ENCODE assay signal across 19 mouse cellular contexts in genomic region chr6:74870626-74871320, GRCm38 (mm10).
DNase-seq lines count a peak whose midpoint lies in the region; ATAC-seq and TF ChIP-seq lines count a peak whose summit lies in the region.
"Had no signal": no experiment of that assay in that cellular context is flagged by ENCODE, and none has a peak within 500 bp of the region (broad histone marks: within the 10 kb centered on the region; RNA-seq: fewer than 3 reads in every experiment).

No protein-coding gene starts in this region.

- H3K4me2 ChIP-seq in neural tube, embryonic 13.5 days, result no peak overlapping the region
- no peak overlapping the region for H3K4me2 ChIP-seq in neural tube, embryonic 15.5 days
- H3K4me2 ChIP-seq in hindbrain, embryonic 15.5 days, result no peak overlapping the region
- H3K4me2 ChIP-seq: heart, embryonic 15.5 days; limb, embryonic 13.5 days; liver, embryonic 15.5 days had no signal

- H3K4me3 ChIP-seq in neural tube, embryonic 13.5 days, result no peak overlapping the region
- no peak overlapping the region for H3K4me3 ChIP-seq in neural tube, embryonic 15.5 days (replicated peaks)
- no peak overlapping the region for H3K4me3 ChIP-seq in hindbrain, embryonic 15.5 days
- H3K4me3 ChIP-seq in layer of hippocampus, adult 2 months, result no peak overlapping the region
- H3K4me3 ChIP-seq: embryonic facial prominence, embryonic 10.5 days; erythroblast, embryonic 14.5 days; heart, embryonic 15.5 days; limb, embryonic 13.5 days; liver, embryonic 15.5 days had no signal

- no peak overlapping the region for H3K9ac ChIP-seq in neural tube, embryonic 13.5 days
- no peak overlapping the region for H3K9ac ChIP-seq in neural tube, embryonic 15.5 days (replicated peaks)
- no peak overlapping the region for H3K9ac ChIP-seq in hindbrain, embryonic 15.5 days
- H3K9ac ChIP-seq: heart, embryonic 15.5 days; limb, embryonic 13.5 days; liver, embryonic 15.5 days had no signal

- H3K4me1 ChIP-seq in neural tube, embryonic 13.5 days (replicated peaks), result no peaks in the 10 kb centered on the region
- H3K4me1 ChIP-seq in neural tube, embryonic 15.5 days, result no peaks in the 10 kb centered on the region
- no peaks in the 10 kb centered on the region for H3K4me1 ChIP-seq in hindbrain, embryonic 15.5 days (replicated peaks)
- H3K4me1 ChIP-seq: embryonic facial prominence, embryonic 10.5 days; heart, embryonic 15.5 days; limb, embryonic 13.5 days; liver, embryonic 15.5 days had no signal

- no peak for TF ChIP-seq CTCF in layer of hippocampus, adult 2 months (conservative IDR thresholded peaks at IDR 0.05)

- H3K27me3 ChIP-seq in neural tube, embryonic 13.5 days, result no peaks in the 10 kb centered on the region
- no peaks in the 10 kb centered on the region for H3K27me3 ChIP-seq in neural tube, embryonic 15.5 days (replicated peaks)
- no peaks in the 10 kb centered on the region for H3K27me3 ChIP-seq in hindbrain, embryonic 15.5 days
- H3K27me3 ChIP-seq: CH12.LX; heart, embryonic 15.5 days; limb, embryonic 13.5 days; liver, embryonic 15.5 days had no signal

- DNase-seq in cerebellum, adult 11-12 months, result peak; percentile 2
- no peak for DNase-seq in cerebellum, adult 11 months
- DNase-seq in kidney, postnatal 25 days, result no peak
- DNase-seq in kidney, postnatal 36 days, result no peak
- no peak for DNase-seq in layer of hippocampus, adult 2 months (ENCODE audit: low spot score in 2 of 2)
- DNase-seq: adrenal gland, postnatal 14 days; heart, adult 11 months; kidney, adult 9 months; lung, postnatal 14 days had no signal

- no peaks in the 10 kb centered on the region for H3K36me3 ChIP-seq in neural tube, embryonic 13.5 days
- H3K36me3 ChIP-seq in neural tube, embryonic 15.5 days, result no peaks in the 10 kb centered on the region
- H3K36me3 ChIP-seq in hindbrain, embryonic 15.5 days, result no peaks in the 10 kb centered on the region
- H3K36me3 ChIP-seq: embryonic facial prominence, embryonic 10.5 days; heart, embryonic 15.5 days; limb, embryonic 13.5 days; liver, embryonic 15.5 days had no signal

- WGBS in neural tube, embryonic 13.5 days, result 60% methylated on average over 8 of the region's 8 CpGs
- 56% methylated on average over 8 of the region's 8 CpGs for WGBS in neural tube, embryonic 15.5 days
- WGBS in hindbrain, embryonic 15.5 days, result 42% methylated on average over 8 of the region's 8 CpGs

- H3K27ac ChIP-seq in neural tube, embryonic 13.5 days (replicated peaks), result peak overlapping the region; percentile 46
- H3K27ac ChIP-seq in neural tube, embryonic 15.5 days (replicated peaks), result no peak overlapping the region
- 0 out of 2 replicates have a peak overlapping the region, but pooled peaks have one; percentile 35 for H3K27ac ChIP-seq in hindbrain, embryonic 15.5 days (replicated peaks)
- H3K27ac ChIP-seq in layer of hippocampus, adult 2 months, result no peak overlapping the region
- H3K27ac ChIP-seq: embryonic facial prominence, embryonic 10.5 days; heart, embryonic 15.5 days; limb, embryonic 13.5 days; liver, embryonic 15.5 days had no signal

- no peak for ATAC-seq in neural tube, embryonic 13.5 days (ENCODE audit: low read depth)
- no peak for ATAC-seq in neural tube, embryonic 15.5 days (ENCODE audit: low FRiP score)
- ATAC-seq in hindbrain, embryonic 15.5 days (ENCODE audit: low FRiP score, low read depth), result no peak
- ATAC-seq: inflammation-experienced regulatory T-cells, adult 6 months had no signal

- H3K9me3 ChIP-seq in neural tube, embryonic 13.5 days, result no peaks in the 10 kb centered on the region
- H3K9me3 ChIP-seq in neural tube, embryonic 15.5 days (replicated peaks), result no peaks in the 10 kb centered on the region
- no peaks in the 10 kb centered on the region for H3K9me3 ChIP-seq in hindbrain, embryonic 15.5 days
- H3K9me3 ChIP-seq: embryonic facial prominence, embryonic 10.5 days; heart, embryonic 15.5 days; limb, embryonic 13.5 days; liver, embryonic 15.5 days had no signal

Comparison
In these comparisons a context has a peak if more than half of its experiments do, and no peak if none do; other contexts are left out.
1. H3K27ac ChIP-seq: peak in neural tube, embryonic 13.5 days (single experiment) and hindbrain, embryonic 15.5 days (single experiment); none in neural tube, embryonic 15.5 days (single experiment) and layer of hippocampus, adult 2 months (single experiment).